Mouse (Mus musculus): Measurements from ENCODE around the gene Ift43.

- TF ChIP-seq CTCF (IDR thresholded peaks at IDR 0.05; ENCODE audit: control insufficient read depth, insufficient read depth, low read length) (no peak), POLR2A (IDR thresholded peaks at IDR 0.05; ENCODE audit: borderline replicate concordance, control insufficient read depth, low read depth, low read length) (no peak)
These were observed 32.5 kb upstream of the Ift43 start for GRCm38 (mm10) chr12:86049813-86050212.
